Mouse (Mus musculus): ENCODE results near the gene Mrpl18. TPM values are rescaled to one million over a fixed set of nuclear protein-coding genes. Genes with fewer than 3 reads are reported as not detected.
A peak's percentile ranks its signal among the peaks of the same experiment; 100 is the strongest.

Gene Mrpl18
- polyA plus RNA-seq, 1 experiment: 32.3 TPM

DNA sequence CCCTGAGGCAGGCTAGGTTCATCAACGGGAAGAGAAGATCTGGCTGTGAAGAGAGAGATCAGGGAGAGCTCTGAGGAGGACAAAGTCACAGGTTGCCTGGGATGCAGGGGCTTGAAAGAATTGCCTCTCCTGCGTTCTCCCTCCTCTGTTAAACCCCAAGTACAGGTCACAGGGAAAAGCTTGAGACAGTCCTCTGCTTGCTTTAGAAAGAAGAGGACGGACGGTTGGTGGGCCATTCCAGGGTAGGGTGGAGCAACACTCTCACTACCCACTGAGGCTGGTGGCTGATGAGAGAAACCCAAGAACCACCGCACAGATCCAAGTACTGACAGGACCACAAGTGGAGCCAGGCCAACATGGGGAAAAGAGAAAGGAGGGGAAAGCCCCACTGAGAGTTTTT lies 40.4 kb downstream of the Mrpl18 start, which contains the start of gene Mrgprh:
Gene Mrgprh (plus strand): TSS at position 301 of the 400 bp plus-strand sequence.
- no peak within 1 kb of the TSS for H3K4me3 ChIP-seq (ENCODE audit: control insufficient read depth, low read depth, low read length)
- no peaks in the 10 kb centered on the region for H3K36me3 ChIP-seq (ENCODE audit: control insufficient read depth, insufficient read depth, low read length)
- H3K27ac ChIP-seq (ENCODE audit: control insufficient read depth, insufficient read depth, low read depth, low read length): no peak within 1 kb of the TSS
- no peaks in the 10 kb centered on the region for H3K27me3 ChIP-seq (ENCODE audit: control insufficient read depth, insufficient read depth, low read length)
- peaks cover 4% of the 10 kb centered on the region; the same call in 1 of the 2 replicates for H3K4me1 ChIP-seq (ENCODE audit: control insufficient read depth, insufficient read depth, low read length)
- TF ChIP-seq POLR2A (IDR thresholded peaks at IDR 0.05; ENCODE audit: control insufficient read depth, low read depth, low read length) (no peak), CTCF (IDR thresholded peaks at IDR 0.05; ENCODE audit: control insufficient read depth, insufficient read depth, insufficient replicate concordance, low read depth, low read length) (no peak)

DNA sequence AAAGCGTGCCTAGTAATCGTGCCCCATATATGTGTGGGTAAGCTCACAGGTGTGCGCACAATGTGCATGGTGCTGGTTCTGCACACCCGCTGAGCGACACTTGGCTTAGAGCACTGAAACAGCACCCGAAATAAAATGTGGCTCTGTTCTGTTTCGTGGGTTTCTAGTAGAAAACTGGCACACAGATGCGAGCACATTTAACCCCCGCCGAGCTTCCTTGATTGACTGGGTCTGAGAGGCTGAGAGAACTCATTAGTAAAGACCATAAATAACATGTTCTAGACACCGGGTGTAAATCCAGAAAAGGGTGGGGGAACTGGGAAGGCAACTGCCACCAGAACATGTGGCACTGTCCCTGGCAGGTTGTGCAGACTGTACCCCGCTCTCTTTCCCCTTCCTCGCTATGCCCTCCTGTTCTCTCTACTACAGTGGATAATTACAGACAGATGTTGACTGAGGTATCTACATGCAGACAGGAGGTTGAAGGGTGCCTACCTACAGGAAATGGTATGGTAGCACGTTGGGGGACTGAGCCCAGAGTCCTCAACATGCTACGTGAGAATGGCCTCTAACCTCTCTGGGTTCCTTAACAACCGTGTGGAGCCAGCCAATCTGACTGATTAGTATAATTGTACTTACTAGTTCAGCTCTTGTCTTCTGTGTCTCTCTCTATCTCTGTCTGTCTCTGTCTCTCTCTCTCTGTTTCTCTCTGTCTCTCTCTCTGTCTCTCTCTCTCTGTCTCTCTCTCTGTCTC lies 43.7 kb downstream of the Mrpl18 start:
- Histone ChIP-seq H3K36me3 (ENCODE audit: control insufficient read depth, insufficient read depth, low read length) (no peaks in the 10 kb centered on the region), H3K4me3 (ENCODE audit: control insufficient read depth, low read depth, low read length) (no peak overlapping the region), H3K27me3 (ENCODE audit: control insufficient read depth, insufficient read depth, low read length) (no peaks in the 10 kb centered on the region), H3K4me1 (ENCODE audit: control insufficient read depth, insufficient read depth, low read length) (peaks cover 2% of the 10 kb centered on the region; the same call in 1 of the 2 replicates), H3K27ac (ENCODE audit: control insufficient read depth, insufficient read depth, low read depth, low read length) (no peak overlapping the region)
- TF ChIP-seq CTCF (IDR thresholded peaks at IDR 0.05; ENCODE audit: control insufficient read depth, insufficient read depth, insufficient replicate concordance, low read depth, low read length) (no peak), POLR2A (IDR thresholded peaks at IDR 0.05; ENCODE audit: control insufficient read depth, low read depth, low read length) (no peak)

DNA sequence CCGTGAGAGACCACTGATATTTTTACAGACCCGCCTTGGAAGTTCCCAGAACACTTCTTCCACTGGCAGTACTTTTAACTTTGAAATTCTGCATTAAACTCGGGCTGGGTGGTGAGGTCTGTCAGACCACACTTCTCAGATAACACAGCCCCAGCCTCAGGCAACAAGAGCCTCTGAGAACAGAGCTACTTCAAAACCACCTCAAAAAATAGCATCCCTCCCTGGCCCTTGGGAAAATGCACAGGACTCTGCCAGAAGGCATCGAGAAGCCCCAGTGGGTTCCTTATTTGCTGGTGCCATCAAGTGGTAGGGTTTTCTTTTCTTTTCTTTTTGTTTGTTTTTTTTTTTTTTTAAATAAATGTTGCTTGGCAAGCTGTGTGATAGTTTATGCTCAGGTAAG lies 47.5 kb downstream of the Mrpl18 start:
- H3K4me1 ChIP-seq (ENCODE audit: control insufficient read depth, insufficient read depth, low read length): peaks cover 2% of the 10 kb centered on the region; the same call in 1 of the 2 replicates
- H3K27me3 ChIP-seq (ENCODE audit: control insufficient read depth, insufficient read depth, low read length): no peaks in the 10 kb centered on the region
- TF ChIP-seq CTCF (IDR thresholded peaks at IDR 0.05; ENCODE audit: control insufficient read depth, insufficient read depth, insufficient replicate concordance, low read depth, low read length): no peak
- TF ChIP-seq POLR2A (IDR thresholded peaks at IDR 0.05; ENCODE audit: control insufficient read depth, low read depth, low read length): no peak
- no peak overlapping the region for H3K27ac ChIP-seq (ENCODE audit: control insufficient read depth, insufficient read depth, low read depth, low read length)
- no peak overlapping the region for H3K4me3 ChIP-seq (ENCODE audit: control insufficient read depth, low read depth, low read length)
- H3K36me3 ChIP-seq (ENCODE audit: control insufficient read depth, insufficient read depth, low read length): no peaks in the 10 kb centered on the region

DNA sequence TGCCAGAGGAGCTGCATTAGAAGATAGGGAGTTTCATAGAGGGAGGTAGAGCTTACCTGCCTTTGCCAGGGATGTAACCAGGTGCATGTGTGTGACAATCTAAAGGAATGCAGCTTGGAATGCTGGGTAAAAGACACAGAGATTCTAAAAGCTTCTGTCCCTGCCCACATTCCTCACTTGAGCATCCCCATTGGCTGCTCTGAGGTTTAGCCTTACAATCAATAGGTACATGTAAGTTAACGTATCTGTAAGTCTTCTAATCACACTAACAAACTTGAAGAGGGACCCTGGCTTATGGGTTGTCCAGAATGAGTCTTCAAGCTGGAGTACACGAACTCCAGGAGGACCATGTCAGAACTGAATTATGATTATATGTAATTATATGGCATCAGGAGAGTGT lies 48.1 kb downstream of the Mrpl18 start, which contains the start of gene Mas1:
Gene Mas1 (minus strand): TSS at position 101 of the 400 bp plus-strand sequence.
- Histone ChIP-seq H3K4me1 (ENCODE audit: control insufficient read depth, insufficient read depth, low read length) (peaks cover 3% of the 10 kb centered on the region), H3K4me3 (ENCODE audit: control insufficient read depth, low read depth, low read length) (peak within 1 kb of the TSS; percentile 77), H3K27ac (ENCODE audit: control insufficient read depth, insufficient read depth, low read depth, low read length) (no peak within 1 kb of the TSS), H3K36me3 (ENCODE audit: control insufficient read depth, insufficient read depth, low read length) (no peaks in the 10 kb centered on the region), H3K27me3 (ENCODE audit: control insufficient read depth, insufficient read depth, low read length) (no peaks in the 10 kb centered on the region)
- no peak for TF ChIP-seq POLR2A (IDR thresholded peaks at IDR 0.05; ENCODE audit: control insufficient read depth, low read depth, low read length)
- TF ChIP-seq CTCF (IDR thresholded peaks at IDR 0.05; ENCODE audit: control insufficient read depth, insufficient read depth, insufficient replicate concordance, low read depth, low read length): no peak

DNA sequence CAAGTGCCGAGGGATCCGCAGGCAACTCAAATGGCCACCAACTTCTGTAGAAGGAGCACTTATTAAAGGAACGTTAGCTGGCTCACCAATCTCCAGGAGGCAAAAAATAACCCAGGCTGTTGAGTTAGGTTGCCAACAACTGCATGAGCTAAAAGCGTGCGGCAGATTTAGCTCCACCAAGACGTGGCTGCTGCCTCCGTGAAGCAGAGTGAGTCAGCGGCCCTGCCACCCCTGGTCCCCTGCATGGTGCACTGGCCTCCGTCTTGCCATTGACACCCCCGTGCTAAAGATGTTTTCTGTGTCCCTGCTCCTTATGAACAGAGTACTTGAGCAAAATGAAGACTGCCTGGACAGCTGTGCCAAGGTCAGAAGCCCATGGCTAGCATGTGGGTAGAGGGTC lies 49.3 kb downstream of the Mrpl18 start:
- H3K27ac ChIP-seq (ENCODE audit: control insufficient read depth, insufficient read depth, low read depth, low read length): no peak overlapping the region
- H3K4me1 ChIP-seq (ENCODE audit: control insufficient read depth, insufficient read depth, low read length): peaks cover 11% of the 10 kb centered on the region
- TF ChIP-seq POLR2A (IDR thresholded peaks at IDR 0.05; ENCODE audit: control insufficient read depth, low read depth, low read length) (no peak), CTCF (IDR thresholded peaks at IDR 0.05; ENCODE audit: control insufficient read depth, insufficient read depth, insufficient replicate concordance, low read depth, low read length) (no peak)

DNA sequence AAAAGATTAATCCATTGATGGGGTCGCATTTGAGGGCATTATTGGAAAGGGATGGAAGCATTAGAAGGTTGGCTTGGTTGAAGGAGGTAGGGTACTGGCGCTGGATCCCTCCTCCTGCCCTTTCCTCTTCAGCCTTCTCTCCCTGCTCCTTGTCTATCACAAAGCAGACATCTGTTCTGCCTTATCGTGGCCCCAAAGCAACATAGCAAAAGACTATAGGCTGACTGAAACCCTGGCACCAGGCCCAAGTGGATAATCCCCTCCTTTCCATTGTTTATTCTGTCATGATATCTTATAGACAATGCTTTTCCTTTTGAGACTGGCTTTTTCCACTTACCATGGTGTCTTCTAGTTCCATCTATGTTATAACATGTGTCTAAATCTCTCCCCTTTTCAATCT lies 50.7 kb downstream of the Mrpl18 start:
- TF ChIP-seq CTCF (IDR thresholded peaks at IDR 0.05; ENCODE audit: control insufficient read depth, insufficient read depth, insufficient replicate concordance, low read depth, low read length): no peak
- no peak for TF ChIP-seq POLR2A (IDR thresholded peaks at IDR 0.05; ENCODE audit: control insufficient read depth, low read depth, low read length)
- peaks cover 9% of the 10 kb centered on the region for H3K4me1 ChIP-seq (ENCODE audit: control insufficient read depth, insufficient read depth, low read length)

More for the DNA sequence above, 49.3 kb downstream of the Mrpl18 start:
- Histone ChIP-seq H3K36me3 (ENCODE audit: control insufficient read depth, insufficient read depth, low read length) (no peaks in the 10 kb centered on the region), H3K27me3 (ENCODE audit: control insufficient read depth, insufficient read depth, low read length) (no peaks in the 10 kb centered on the region), H3K4me3 (ENCODE audit: control insufficient read depth, low read depth, low read length) (peak overlapping the region; percentile 61)

DNA sequence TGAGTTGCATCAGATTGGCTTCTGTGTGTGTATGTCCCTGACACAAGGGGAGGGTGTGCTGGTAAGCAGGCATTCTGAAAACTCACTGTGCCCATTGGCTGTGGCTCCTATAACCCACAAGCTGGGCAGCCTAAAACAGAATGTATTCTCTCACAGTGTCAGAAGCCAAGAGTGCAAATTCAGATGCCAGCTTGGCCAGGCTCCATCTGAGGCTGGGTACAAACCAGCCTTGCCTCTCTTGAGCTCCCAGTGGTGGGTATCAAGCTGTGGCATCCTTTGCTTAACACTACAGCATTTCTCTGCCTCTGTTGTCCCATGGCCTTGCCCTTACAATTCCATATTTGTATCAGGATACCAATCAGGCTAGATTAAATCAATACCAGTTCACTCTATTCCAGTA lies 52.0 kb downstream of the Mrpl18 start:
- peaks cover 9% of the 10 kb centered on the region for H3K4me1 ChIP-seq (ENCODE audit: control insufficient read depth, insufficient read depth, low read length)
- TF ChIP-seq CTCF (IDR thresholded peaks at IDR 0.05; ENCODE audit: control insufficient read depth, insufficient read depth, insufficient replicate concordance, low read depth, low read length): no peak
- TF ChIP-seq POLR2A (IDR thresholded peaks at IDR 0.05; ENCODE audit: control insufficient read depth, low read depth, low read length): no peak
- H3K27me3 ChIP-seq (ENCODE audit: control insufficient read depth, insufficient read depth, low read length): no peaks in the 10 kb centered on the region
- H3K27ac ChIP-seq (ENCODE audit: control insufficient read depth, insufficient read depth, low read depth, low read length): no peak overlapping the region
- H3K4me3 ChIP-seq (ENCODE audit: control insufficient read depth, low read depth, low read length): no peak overlapping the region; the same call in 1 of the 2 replicates
- no peaks in the 10 kb centered on the region for H3K36me3 ChIP-seq (ENCODE audit: control insufficient read depth, insufficient read depth, low read length)

More for the DNA sequence above, 50.7 kb downstream of the Mrpl18 start:
- Histone ChIP-seq H3K4me3 (ENCODE audit: control insufficient read depth, low read depth, low read length) (peak overlapping the region; percentile 17; the same call in 1 of the 2 replicates), H3K27ac (ENCODE audit: control insufficient read depth, insufficient read depth, low read depth, low read length) (no peak overlapping the region), H3K36me3 (ENCODE audit: control insufficient read depth, insufficient read depth, low read length) (no peaks in the 10 kb centered on the region), H3K27me3 (ENCODE audit: control insufficient read depth, insufficient read depth, low read length) (no peaks in the 10 kb centered on the region)

Other genes with a start within 250 kb of the Mrpl18 start
- not detected in 2 replicates for gene Slc22a1, start 240.5 kb downstream of the Mrpl18 start, polyA plus RNA-seq (2012; rRNA removed)
- gene Igf2r, start 146.7 kb downstream of the Mrpl18 start, polyA plus RNA-seq (2012; rRNA removed): 3.8 and 4.8 TPM in 2 replicates
- gene Mas1, start 48.2 kb downstream of the Mrpl18 start, polyA plus RNA-seq (2012; rRNA removed): 78.9 and 80.3 TPM in 2 replicates
- 0.10 TPM in 2 replicates for gene Mrgprh, start 40.3 kb downstream of the Mrpl18 start, polyA plus RNA-seq (2012; rRNA removed)
- gene Pnldc1, start 6.1 kb downstream of the Mrpl18 start, polyA plus RNA-seq (2012; rRNA removed): 13.9 and 17.1 TPM in 2 replicates
- gene Tcp1, start 644 bp downstream of the Mrpl18 start, polyA plus RNA-seq (2012; rRNA removed): 676 and 702 TPM in 2 replicates
- 1.9 and 2.9 TPM in 2 replicates for gene Acat3, start 24.3 kb upstream of the Mrpl18 start, polyA plus RNA-seq (2012; rRNA removed)
- 8.0 and 10.3 TPM in 2 replicates for gene Acat2, start 44.4 kb upstream of the Mrpl18 start, polyA plus RNA-seq (2012; rRNA removed)
- 6.1 and 7.6 TPM in 2 replicates for gene Wtap, start 77.8 kb upstream of the Mrpl18 start, polyA plus RNA-seq (2012; rRNA removed)
- 211 and 262 TPM in 2 replicates for gene Sod2, start 90.5 kb upstream of the Mrpl18 start, polyA plus RNA-seq (2012; rRNA removed)
- gene Gpr31b, start 136.0 kb upstream of the Mrpl18 start, polyA plus RNA-seq (2012; rRNA removed): 0.14 and 0.28 TPM in 2 replicates
- 169 and 196 TPM in 2 replicates for gene Tcp10b, start 144.8 kb upstream of the Mrpl18 start, polyA plus RNA-seq (2012; rRNA removed)
- gene Unc93a, start 215.5 kb upstream of the Mrpl18 start, polyA plus RNA-seq (2012; rRNA removed): 13.6 and 13.9 TPM in 2 replicates

Data from testis, adult 2 months (tissue).